Mouse (Mus musculus): ENCODE measurements around the gene Mbd3.

GRCm38 (mm10) chr10:80440031-80440430 lies 40.7 kb upstream of the Mbd3 start:
- no peak for TF ChIP-seq CTCF (IDR thresholded peaks at IDR 0.05; ENCODE audit: extremely low read depth, insufficient read depth, insufficient read length, insufficient replicate concordance)
- TF ChIP-seq POLR2A (IDR thresholded peaks at IDR 0.05; ENCODE audit: low read depth, low read length) = no peak

Measured in spleen, adult 2 months (tissue).